Mouse (Mus musculus): Measurements from ENCODE around the gene Nutf2.

Nutf2 gene

GRCm38 (mm10) chr8:105855248-105856167, 4.9 kb upstream of the Nutf2 start:
- peak in 1 of 2 experiments; percentile 27 for DNase-seq (ENCODE audit: low spot score in 2 of 2)

GRCm38 (mm10) chr8:105856168-105856835, 4.1 kb upstream of the Nutf2 start:
- no peak for DNase-seq (ENCODE audit: low spot score in 2 of 2)

GRCm38 (mm10) chr8:105858495-105858894, 1.9 kb upstream of the Nutf2 start:
- no peak for DNase-seq (ENCODE audit: low spot score in 2 of 2)

GRCm38 (mm10) chr8:105859314-105859713, 1.1 kb upstream of the Nutf2 start:
- DNase-seq (ENCODE audit: low spot score in 2 of 2), result no peak

GRCm38 (mm10) chr8:105861951-105862350, 1.6 kb downstream of the Nutf2 start:
- DNase-seq (ENCODE audit: low spot score in 2 of 2), result no peak

GRCm38 (mm10) chr8:105866364-105867029, 6.1 kb downstream of the Nutf2 start:
- DNase-seq (ENCODE audit: low spot score in 2 of 2), result no peak

- no peak for DNase-seq (ENCODE audit: low spot score in 2 of 2)
Observed at GRCm38 (mm10) chr8:105874301-105874700, 13.9 kb downstream of the Nutf2 start.

- peak; percentile 66 to 91 for DNase-seq (ENCODE audit: low spot score in 2 of 2)
Observed at GRCm38 (mm10) chr8:105880754-105881520, 20.6 kb downstream of the Nutf2 start, which contains the start of gene Edc4. TSS of gene Edc4 (plus strand) at chr8:105880881.

- DNase-seq (ENCODE audit: low spot score in 2 of 2), result no peak
Observed at GRCm38 (mm10) chr8:105889756-105890465, 29.5 kb downstream of the Nutf2 start.

GRCm38 (mm10) chr8:105890870-105891269, 30.5 kb downstream of the Nutf2 start:
- no peak for DNase-seq (ENCODE audit: low spot score in 2 of 2)

GRCm38 (mm10) chr8:105892432-105892831, 32.1 kb downstream of the Nutf2 start:
- peak in 1 of 2 experiments; percentile 18 for DNase-seq (ENCODE audit: low spot score in 2 of 2)

- peak; percentile 26 to 35 for DNase-seq (ENCODE audit: low spot score in 2 of 2)
Observed at GRCm38 (mm10) chr8:105893339-105893738, 33.0 kb downstream of the Nutf2 start, which contains the start of gene Nrn1l. TSS of gene Nrn1l (plus strand) at chr8:105893567.

- DNase-seq (ENCODE audit: low spot score in 2 of 2), result no peak
Observed at GRCm38 (mm10) chr8:105897801-105898480, 37.6 kb downstream of the Nutf2 start.

GRCm38 (mm10) chr8:105900180-105900940, 40.0 kb downstream of the Nutf2 start, which contains the start of gene Pskh1:
TSS of gene Pskh1 (plus strand) at chr8:105900441.
- DNase-seq (ENCODE audit: low spot score in 2 of 2), result peak; percentile 87 to 92

- DNase-seq (ENCODE audit: low spot score in 2 of 2), result peak in 1 of 2 experiments; percentile 18
Observed at GRCm38 (mm10) chr8:105900941-105901616, 40.7 kb downstream of the Nutf2 start.

- no peak for DNase-seq (ENCODE audit: low spot score in 2 of 2)
Observed at GRCm38 (mm10) chr8:105919390-105919789, 59.0 kb downstream of the Nutf2 start.

GRCm38 (mm10) chr8:105925123-105925522, 64.7 kb downstream of the Nutf2 start:
- DNase-seq (ENCODE audit: low spot score in 2 of 2), result no peak

Data from urinary bladder, adult 18-20 months (tissue).